Mouse (Mus musculus) ovary, postnatal 10 days (tissue): ENCODE measurements around the gene Abl1.

Experiments
- DNase-seq: peaks from one replicate; pipeline ENCODE4 v3.0.0; 2022; ENCODE audit warnings: low spot score

The Abl1 gene

GRCm38 (mm10) chr2:31689045-31689444 lies 869 bp downstream of the Abl1 start:
- DNase-seq: no peak

GRCm38 (mm10) chr2:31690063-31690462 lies 1.9 kb downstream of the Abl1 start:
- no peak for DNase-seq

GRCm38 (mm10) chr2:31698209-31698608 lies 10.0 kb downstream of the Abl1 start:
- DNase-seq: no peak

- no peak for DNase-seq
Measured at GRCm38 (mm10) chr2:31700545-31701446, 12.6 kb downstream of the Abl1 start.

GRCm38 (mm10) chr2:31703226-31703625 lies 15.1 kb downstream of the Abl1 start:
- DNase-seq: no peak

- DNase-seq: no peak
Measured at GRCm38 (mm10) chr2:31705914-31706313, 17.7 kb downstream of the Abl1 start.

GRCm38 (mm10) chr2:31706531-31706930 lies 18.4 kb downstream of the Abl1 start:
- no peak for DNase-seq

- no peak for DNase-seq
Measured at GRCm38 (mm10) chr2:31712716-31713115, 24.5 kb downstream of the Abl1 start.

GRCm38 (mm10) chr2:31713813-31714212 lies 25.6 kb downstream of the Abl1 start:
- no peak for DNase-seq

GRCm38 (mm10) chr2:31714780-31715179 lies 26.6 kb downstream of the Abl1 start:
- no peak for DNase-seq

GRCm38 (mm10) chr2:31715985-31716384 lies 27.8 kb downstream of the Abl1 start:
- DNase-seq: no peak

- no peak for DNase-seq
Measured at GRCm38 (mm10) chr2:31719202-31719880, 31.2 kb downstream of the Abl1 start.

GRCm38 (mm10) chr2:31719944-31720343 lies 31.8 kb downstream of the Abl1 start:
- DNase-seq: no peak

GRCm38 (mm10) chr2:31720783-31721182 lies 32.6 kb downstream of the Abl1 start:
- no peak for DNase-seq

GRCm38 (mm10) chr2:31724730-31725490 lies 36.7 kb downstream of the Abl1 start:
- no peak for DNase-seq

GRCm38 (mm10) chr2:31727576-31728277 lies 39.6 kb downstream of the Abl1 start:
- DNase-seq: no peak

GRCm38 (mm10) chr2:31730640-31731039 lies 42.5 kb downstream of the Abl1 start:
- no peak for DNase-seq

GRCm38 (mm10) chr2:31732497-31732896 lies 44.3 kb downstream of the Abl1 start:
- DNase-seq: no peak

- no peak for DNase-seq
Measured at GRCm38 (mm10) chr2:31733558-31733957, 45.4 kb downstream of the Abl1 start.

GRCm38 (mm10) chr2:31739041-31739440 lies 50.9 kb downstream of the Abl1 start:
- no peak for DNase-seq

- no peak for DNase-seq
Measured at GRCm38 (mm10) chr2:31741728-31742127, 53.6 kb downstream of the Abl1 start.

GRCm38 (mm10) chr2:31742134-31742533 lies 54.0 kb downstream of the Abl1 start:
- DNase-seq: no peak
